Mouse (Mus musculus) hindbrain, embryonic 11.5 days (tissue): ENCODE data around the gene Ppp1r9a. TPM values are rescaled to one million over a fixed set of nuclear protein-coding genes. Genes with fewer than 3 reads are reported as not detected.

Source experiments
- ATAC-seq: fragments of 200-750 bp; cut with Nextera tagmentation; 2 replicates; pipeline ENCODE4 v1.8.0; 2017; ENCODE audit warnings: mild to moderate bottlenecking, moderate TSS enrichment, moderate library complexity; ENCODE audit not compliant: low FRiP score
- DNase-seq: peaks from one replicate; pipeline ENCODE4 v3.0.0-alpha.2; 2015; ENCODE audit warnings: low spot score
- H3K27ac ChIP-seq: fragments of 300-500 bp; sonication (generic); 2 replicates; pipeline ENCODE4 v1.5.1; 2014; ENCODE audit warnings: mild to moderate bottlenecking, low read depth, low read length
- H3K27me3 ChIP-seq: fragments of 300-500 bp; sonication (generic); 2 replicates; pipeline ENCODE4 v1.6.1; 2014; ENCODE audit warnings: mild to moderate bottlenecking, low read length, moderate library complexity, mixed read lengths; ENCODE audit not compliant: control insufficient read depth, insufficient read depth
- H3K36me3 ChIP-seq: fragments of 300-500 bp; sonication (generic); 2 replicates; pipeline ENCODE4 v1.6.1; 2014; ENCODE audit warnings: mild to moderate bottlenecking, low read length, moderate library complexity, mixed read lengths; ENCODE audit not compliant: control insufficient read depth, insufficient read depth
- H3K4me1 ChIP-seq: fragments of 300-500 bp; sonication (generic); replicated peaks from 2 replicates; pipeline ENCODE4 v1.6.1; 2014; ENCODE audit warnings: low read length, mixed read lengths; ENCODE audit not compliant: control insufficient read depth, insufficient read depth
- H3K4me2 ChIP-seq: fragments of 300-500 bp; sonication (generic); replicated peaks from 2 replicates; pipeline ENCODE4 v1.6.1; 2014; ENCODE audit warnings: mild to moderate bottlenecking, low read depth, low read length
- H3K4me3 ChIP-seq: fragments of 300-500 bp; sonication (generic); 2 replicates; pipeline ENCODE4 v1.5.1; 2014; ENCODE audit warnings: low read depth, low read length
- H3K9ac ChIP-seq: fragments of 300-500 bp; sonication (generic); 2 replicates; pipeline ENCODE4 v1.6.1; 2014; ENCODE audit warnings: low read depth, low read length
- H3K9me3 ChIP-seq: fragments of 300-500 bp; sonication (generic); 2 replicates; pipeline ENCODE4 v1.6.1; 2016; ENCODE audit warnings: low read length; ENCODE audit not compliant: control insufficient read depth
- WGBS: fragments of 180-500 bp; shearing (Covaris S2); extraction: QIAGEN DNeasy Blood & Tissue Kit; methylation state at CpG from one replicate; pipeline ENCODE4 v1.1.7; 2014; 5-methylcytosine and 5-hydroxymethylcytosine counted together
- polyA plus RNA-seq: library from polyadenylated mRNA; unstranded; fragments of >200 nt; fragmentation: Nextera tagmentation; extraction: Ambion mirVana; gene quantifications from 2 replicates; pipeline ENCODE4 v1.2.1, GENCODE M21; 2014

Gene Ppp1r9a
- polyA plus RNA-seq, 1 experiment from 2014 or later, result 33.9 TPM

GRCm38 (mm10) chr6:5163507-5164144, 260.9 kb downstream of the Ppp1r9a start:
- no peaks in the 10 kb centered on the region for H3K36me3 ChIP-seq
- no peak for DNase-seq
- ATAC-seq, result no peak
- no peaks in the 10 kb centered on the region for H3K9me3 ChIP-seq
- 98% methylated on average over 14 of the region's 14 CpGs for WGBS
- H3K4me3 ChIP-seq, result no peak overlapping the region
- H3K4me2 ChIP-seq, result no peak overlapping the region
- no peaks in the 10 kb centered on the region for H3K27me3 ChIP-seq
- H3K9ac ChIP-seq, result no peak overlapping the region
- no peaks in the 10 kb centered on the region for H3K4me1 ChIP-seq
- H3K27ac ChIP-seq, result no peak overlapping the region

- DNase-seq (no peak), ATAC-seq (no peak)
- Histone ChIP-seq H3K9ac (no peak overlapping the region), H3K27me3 (no peaks in the 10 kb centered on the region), H3K4me1 (no peaks in the 10 kb centered on the region), H3K27ac (no peak overlapping the region), H3K36me3 (no peaks in the 10 kb centered on the region), H3K4me2 (no peak overlapping the region), H3K9me3 (no peaks in the 10 kb centered on the region), H3K4me3 (no peak overlapping the region)
- 85% methylated on average over 9 of the region's 9 CpGs for WGBS
Observed at GRCm38 (mm10) chr6:5164855-5165254, 262.1 kb downstream of the Ppp1r9a start.

- Histone ChIP-seq H3K4me2 (peak overlapping the region; percentile 22; the same call in 1 of the 2 replicates), H3K36me3 (no peaks in the 10 kb centered on the region), H3K4me1 (no peaks in the 10 kb centered on the region), H3K9me3 (no peaks in the 10 kb centered on the region), H3K4me3 (no peak overlapping the region), H3K27me3 (no peaks in the 10 kb centered on the region), H3K27ac (peak overlapping the region; percentile 6; the same call in 1 of the 2 replicates), H3K9ac (0 out of 2 replicates have a peak overlapping the region, but pooled peaks have one; percentile 25)
- peak; percentile 42 for DNase-seq
- peak; percentile 49 for ATAC-seq
- WGBS, result 45% methylated on average over 14 of the region's 14 CpGs
Observed at GRCm38 (mm10) chr6:5167051-5167677, 264.4 kb downstream of the Ppp1r9a start.

- no peak for DNase-seq
- 90% methylated on average over 9 of the region's 9 CpGs for WGBS
- Histone ChIP-seq H3K36me3 (no peaks in the 10 kb centered on the region), H3K27ac (no peak overlapping the region), H3K9ac (no peak overlapping the region), H3K4me2 (no peak overlapping the region), H3K9me3 (no peaks in the 10 kb centered on the region), H3K4me1 (no peaks in the 10 kb centered on the region), H3K27me3 (no peaks in the 10 kb centered on the region), H3K4me3 (no peak overlapping the region)
- no peak for ATAC-seq
Observed at GRCm38 (mm10) chr6:5168158-5168557, 265.4 kb downstream of the Ppp1r9a start.

- DNase-seq (no peak), ATAC-seq (no peak)
- no peaks in the 10 kb centered on the region for H3K36me3 ChIP-seq
- 80% methylated on average over 4 of the region's 4 CpGs for WGBS
- H3K27ac ChIP-seq, result no peak overlapping the region
- no peak overlapping the region for H3K9ac ChIP-seq
- H3K4me1 ChIP-seq, result no peaks in the 10 kb centered on the region
- H3K4me3 ChIP-seq, result no peak overlapping the region
- H3K27me3 ChIP-seq, result no peaks in the 10 kb centered on the region
- H3K9me3 ChIP-seq, result no peaks in the 10 kb centered on the region
- H3K4me2 ChIP-seq, result no peak overlapping the region
Observed at GRCm38 (mm10) chr6:5171418-5171817, 268.7 kb downstream of the Ppp1r9a start.

- Histone ChIP-seq H3K4me1 (no peaks in the 10 kb centered on the region), H3K9ac (no peak overlapping the region), H3K27ac (no peak overlapping the region), H3K4me3 (no peak overlapping the region), H3K9me3 (no peaks in the 10 kb centered on the region), H3K27me3 (no peaks in the 10 kb centered on the region), H3K4me2 (no peak overlapping the region), H3K36me3 (no peaks in the 10 kb centered on the region)
- DNase-seq (no peak), ATAC-seq (no peak)
- WGBS, result 80% methylated on average over 9 of the region's 9 CpGs
Observed at GRCm38 (mm10) chr6:5172571-5172970, 269.9 kb downstream of the Ppp1r9a start.

GRCm38 (mm10) chr6:5174179-5174812, 271.6 kb downstream of the Ppp1r9a start:
- WGBS, result 88% methylated on average over 10 of the region's 10 CpGs
- no peak overlapping the region for H3K9ac ChIP-seq
- no peaks in the 10 kb centered on the region for H3K9me3 ChIP-seq
- no peak overlapping the region for H3K4me3 ChIP-seq
- H3K27ac ChIP-seq, result no peak overlapping the region
- ATAC-seq (no peak), DNase-seq (no peak)
- no peaks in the 10 kb centered on the region for H3K36me3 ChIP-seq
- H3K27me3 ChIP-seq, result no peaks in the 10 kb centered on the region
- H3K4me1 ChIP-seq, result no peaks in the 10 kb centered on the region
- no peak overlapping the region for H3K4me2 ChIP-seq

- peak; percentile 35 for DNase-seq
- WGBS, result 44% methylated on average over 19 of the region's 19 CpGs
- peak; percentile 78 for ATAC-seq
- H3K27me3 ChIP-seq, result no peaks in the 10 kb centered on the region
- H3K9me3 ChIP-seq, result no peaks in the 10 kb centered on the region
- H3K36me3 ChIP-seq, result no peaks in the 10 kb centered on the region
- no peak overlapping the region for H3K27ac ChIP-seq
- H3K4me2 ChIP-seq, result peak overlapping the region; percentile 28
- no peak overlapping the region for H3K4me3 ChIP-seq
- H3K4me1 ChIP-seq, result no peaks in the 10 kb centered on the region
- 0 out of 2 replicates have a peak overlapping the region, but pooled peaks have one; percentile 7 for H3K9ac ChIP-seq
Observed at GRCm38 (mm10) chr6:5177967-5178891, 275.5 kb downstream of the Ppp1r9a start.
